Mouse (Mus musculus) spleen, adult 12 weeks (tissue): ENCODE measurements around the gene Lfng.

ENCODE experiments used
- DNase-seq: peaks from one replicate; pipeline ENCODE4 v3.0.0; 2022; ENCODE audit warnings: low spot score

Lfng gene

GRCm38 (mm10) chr5:140607001-140607835 lies at the start of gene Lfng:
Gene Lfng, plus strand, starts transcription at chr5:140607320.
- DNase-seq, result peak; percentile 76

- no peak for DNase-seq
These were observed 44.5 kb upstream of the Lfng start for GRCm38 (mm10) chr5:140562601-140563000.

GRCm38 (mm10) chr5:140564896-140565295 lies 42.2 kb upstream of the Lfng start, which contains the start of gene Grifin:
Gene Grifin, minus strand, starts transcription at chr5:140565071.
- no peak for DNase-seq

- no peak for DNase-seq
These were observed 41.7 kb upstream of the Lfng start for GRCm38 (mm10) chr5:140565451-140565850.

GRCm38 (mm10) chr5:140565856-140566255 lies 41.3 kb upstream of the Lfng start:
- DNase-seq, result peak; percentile 33

- no peak for DNase-seq
These were observed 40.8 kb upstream of the Lfng start for GRCm38 (mm10) chr5:140566271-140566670.

GRCm38 (mm10) chr5:140567321-140567720 lies 39.8 kb upstream of the Lfng start:
- DNase-seq, result peak; percentile 53

- DNase-seq, result no peak
These were observed 39.4 kb upstream of the Lfng start for GRCm38 (mm10) chr5:140567751-140568150.

- peak; percentile 60 for DNase-seq
These were observed 38.7 kb upstream of the Lfng start for GRCm38 (mm10) chr5:140568321-140568970.

GRCm38 (mm10) chr5:140569032-140569595 lies 38.0 kb upstream of the Lfng start:
- no peak for DNase-seq

- no peak for DNase-seq
These were observed 36.8 kb upstream of the Lfng start for GRCm38 (mm10) chr5:140570223-140570870.

- no peak for DNase-seq
These were observed 35.9 kb upstream of the Lfng start for GRCm38 (mm10) chr5:140571201-140571600.

- DNase-seq, result no peak
These were observed 35.4 kb upstream of the Lfng start for GRCm38 (mm10) chr5:140571673-140572072.

- DNase-seq, result no peak
These were observed 34.5 kb upstream of the Lfng start for GRCm38 (mm10) chr5:140572611-140573010.

- no peak for DNase-seq
These were observed 31.7 kb upstream of the Lfng start for GRCm38 (mm10) chr5:140575381-140575866.

- DNase-seq, result no peak
These were observed 27.9 kb upstream of the Lfng start for GRCm38 (mm10) chr5:140579221-140579620.

- DNase-seq, result no peak
These were observed 27.3 kb upstream of the Lfng start for GRCm38 (mm10) chr5:140579771-140580170.

GRCm38 (mm10) chr5:140581569-140581968 lies 25.6 kb upstream of the Lfng start:
- DNase-seq, result no peak

GRCm38 (mm10) chr5:140582995-140583731 lies 24.0 kb upstream of the Lfng start:
- no peak for DNase-seq

- DNase-seq, result no peak
These were observed 23.3 kb upstream of the Lfng start for GRCm38 (mm10) chr5:140583732-140584368.
